Mouse (Mus musculus): ENCODE data around the gene Gm5134. TPM values are rescaled to one million over a fixed set of nuclear protein-coding genes. Genes with fewer than 3 reads are reported as not detected.
"Not testable (repeated sequence)": the region's sequence is repeated elsewhere in the genome, so short reads cannot be mapped to it uniquely, and the experiment has no call there.

Gene Gm5134
- total RNA-seq, 2 experiments from 2014 or later, result not detected

DNA sequence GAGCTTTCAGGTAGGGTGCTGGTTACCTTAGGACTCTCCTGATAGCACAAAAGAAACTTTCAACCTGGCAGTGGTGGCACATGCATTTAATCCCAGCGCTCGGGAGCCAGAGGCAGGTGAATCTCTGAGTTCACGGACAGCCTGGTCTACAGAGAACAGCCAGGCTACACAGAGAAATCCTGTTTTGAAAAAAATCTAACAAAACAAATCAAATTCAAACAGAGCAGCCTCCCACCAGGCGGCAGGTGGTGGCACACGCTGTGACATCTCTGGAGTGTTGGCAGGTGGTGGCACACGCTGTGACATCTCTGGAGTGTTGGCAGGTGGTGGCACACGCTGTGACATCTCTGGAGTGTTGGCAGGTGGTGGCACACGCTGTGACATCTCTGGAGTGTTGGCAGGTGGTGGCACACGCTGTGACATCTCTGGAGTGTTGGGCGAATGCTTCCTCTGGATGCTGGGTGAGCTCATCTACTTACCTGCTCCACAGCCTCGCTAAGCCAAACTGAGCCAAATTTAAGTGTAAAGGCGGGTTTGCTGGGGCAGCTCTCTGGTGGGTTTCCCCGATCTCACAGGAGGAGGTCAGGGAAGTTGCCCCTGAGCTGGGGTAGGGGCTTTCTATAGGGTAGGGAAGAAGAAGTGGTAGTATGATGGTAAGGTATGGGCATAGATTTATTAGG, 40.4 kb downstream of the Gm5134 start:
- not testable (repeated sequence) for DNase-seq (ENCODE audit: low spot score)

DNA sequence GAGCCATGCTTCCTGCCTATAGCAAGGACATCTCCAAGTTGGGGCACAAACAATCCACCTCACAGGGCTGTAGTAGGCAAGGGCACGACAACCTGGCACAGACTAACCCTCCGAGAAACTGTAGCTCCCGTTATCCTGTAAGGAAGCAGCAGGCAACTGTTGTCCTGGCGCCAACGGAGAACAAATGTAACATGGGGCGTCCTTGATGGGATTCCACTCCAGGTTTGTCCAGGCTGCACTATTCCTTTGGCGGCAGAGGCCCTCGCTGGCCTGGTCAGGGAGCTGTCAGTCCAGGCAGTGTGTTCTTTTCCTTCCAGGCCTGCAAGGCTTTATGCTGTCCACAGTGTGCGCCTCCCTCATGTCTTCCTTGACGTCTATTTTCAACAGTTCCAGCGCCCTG, 41.1 kb downstream of the Gm5134 start:
- DNase-seq (ENCODE audit: low spot score), result no peak

- no peak for DNase-seq (ENCODE audit: low spot score)
Measured at GRCm38 (mm10) chr10:75996315-75996714, 42.0 kb downstream of the Gm5134 start.

DNA sequence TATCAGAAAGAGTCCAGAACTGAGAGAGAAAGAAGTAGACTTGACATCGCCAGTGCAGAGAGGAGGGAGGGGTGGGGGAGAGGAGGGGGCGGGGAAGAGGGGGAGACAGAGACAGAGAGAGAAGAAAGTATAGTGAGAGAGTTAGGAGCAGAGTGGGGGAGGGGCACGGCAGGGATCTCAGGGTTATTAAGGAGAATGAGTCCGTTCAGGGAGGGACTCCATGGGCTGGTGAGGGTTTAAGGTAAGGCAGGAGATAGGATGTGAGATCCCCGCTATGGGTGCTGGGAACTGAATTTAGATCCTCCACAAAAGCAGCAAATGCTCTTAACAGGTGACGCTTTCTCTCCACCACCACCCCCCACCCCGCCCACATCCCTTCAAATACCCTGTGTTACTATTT, 46.8 kb downstream of the Gm5134 start:
- no peak for DNase-seq (ENCODE audit: low spot score)

- peak; percentile 77 for DNase-seq (ENCODE audit: low spot score)
Measured at GRCm38 (mm10) chr10:76002101-76002521, 47.8 kb downstream of the Gm5134 start.

GRCm38 (mm10) chr10:76002615-76003014, 48.3 kb downstream of the Gm5134 start:
- no peak for DNase-seq (ENCODE audit: low spot score)

- DNase-seq (ENCODE audit: low spot score), result no peak
Measured at GRCm38 (mm10) chr10:76003221-76003620, 48.9 kb downstream of the Gm5134 start.

- no peak for DNase-seq (ENCODE audit: low spot score)
Measured at GRCm38 (mm10) chr10:76006385-76006784, 52.1 kb downstream of the Gm5134 start.

DNA sequence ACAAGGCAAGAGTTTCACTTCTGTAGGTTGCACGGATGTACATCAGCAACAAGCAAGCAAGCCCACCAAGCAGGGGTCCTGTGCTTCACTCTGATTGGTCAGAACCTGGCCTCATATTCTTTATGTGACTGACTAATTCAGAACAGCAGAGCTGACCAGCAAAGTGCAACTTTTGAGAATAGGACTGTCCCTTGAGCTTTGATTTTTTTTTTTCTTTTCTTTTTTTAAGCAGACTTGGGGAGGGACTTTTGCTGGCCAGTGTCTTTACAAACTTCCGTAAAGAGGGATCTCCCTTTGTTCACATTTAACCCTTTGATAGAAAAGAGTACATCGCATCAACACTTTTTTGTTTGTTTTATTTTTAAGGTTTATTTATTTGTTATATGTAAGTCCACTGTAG, 55.5 kb downstream of the Gm5134 start:
- no peak for DNase-seq (ENCODE audit: low spot score)

- no peak for DNase-seq (ENCODE audit: low spot score)
Measured at GRCm38 (mm10) chr10:76012922-76013321, 58.6 kb downstream of the Gm5134 start.

- DNase-seq (ENCODE audit: low spot score), result no peak
Measured at GRCm38 (mm10) chr10:76016886-76017285, 62.6 kb downstream of the Gm5134 start.

DNA sequence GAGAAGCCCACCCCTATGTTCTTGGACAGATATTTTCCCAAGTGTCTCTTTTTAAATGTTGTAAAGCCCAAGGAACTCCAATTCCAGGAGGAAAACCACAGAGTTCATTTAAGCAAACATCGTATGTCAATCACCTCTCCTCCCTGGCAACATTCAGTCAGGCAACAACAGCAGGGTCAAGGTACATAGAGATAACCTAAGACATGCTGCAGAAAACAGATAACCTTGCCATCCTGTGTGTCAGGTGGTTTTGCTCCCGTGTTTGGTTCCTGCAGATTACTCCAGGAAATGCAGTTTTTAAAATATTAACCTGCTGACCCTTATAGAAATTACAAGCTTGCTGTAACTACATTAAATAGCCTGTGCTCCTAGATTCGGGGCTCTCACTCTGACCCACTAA, 67.4 kb downstream of the Gm5134 start:
- DNase-seq (ENCODE audit: low spot score), result no peak

DNA sequence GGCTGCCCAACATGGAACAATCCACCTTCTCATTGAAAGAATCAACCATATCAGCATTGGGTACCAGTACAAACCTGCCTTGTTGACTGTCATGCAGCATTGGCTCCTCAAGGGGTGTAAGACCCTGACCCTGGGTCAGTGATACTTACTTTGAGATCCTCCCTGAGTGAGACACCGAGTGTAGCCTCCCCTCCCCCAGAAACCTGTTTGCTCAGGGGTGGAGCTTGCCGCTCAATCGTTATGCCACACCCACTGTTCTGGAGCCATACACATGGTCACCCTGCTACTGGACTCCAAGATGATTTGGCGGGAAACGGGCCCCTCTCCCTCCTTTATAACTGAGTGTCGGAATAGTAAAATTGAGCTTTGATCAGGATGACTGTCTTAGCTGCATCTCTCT, 69.6 kb downstream of the Gm5134 start:
- DNase-seq (ENCODE audit: low spot score), result no peak

DNA sequence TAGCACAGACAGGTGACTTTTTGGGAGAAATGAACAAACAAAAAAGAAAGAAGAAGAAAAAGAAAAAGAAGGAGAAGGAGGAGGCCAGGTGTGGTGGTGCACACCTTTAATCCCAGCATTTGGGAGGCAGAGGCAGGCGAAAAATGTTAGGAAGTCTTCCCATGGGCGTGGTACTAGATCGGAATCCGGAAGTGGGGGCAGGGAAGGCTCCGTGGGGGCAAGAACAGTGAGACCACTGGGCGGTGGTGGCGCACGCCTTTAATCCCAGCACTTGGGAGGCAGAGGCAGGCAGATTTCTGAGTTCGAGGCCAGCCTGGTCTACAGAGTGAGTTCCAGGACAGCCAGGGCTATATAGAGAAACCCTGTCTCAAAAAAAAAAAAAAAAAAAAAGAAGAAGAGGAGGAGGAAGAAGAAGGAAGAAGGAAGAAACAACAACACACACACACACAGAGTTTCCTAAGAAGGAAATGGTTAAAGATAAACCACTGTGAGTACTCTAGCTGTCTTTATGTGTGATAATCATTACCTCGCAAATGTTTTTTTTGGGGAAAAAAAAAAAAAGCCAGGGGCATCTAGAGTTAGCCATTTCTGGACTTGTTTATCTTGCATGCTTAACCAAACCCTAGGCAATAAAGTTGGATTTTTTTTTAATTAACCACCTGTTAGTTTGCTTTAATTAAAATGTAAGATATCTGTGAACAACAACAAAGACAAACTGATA, 71.3 kb downstream of the Gm5134 start:
- DNase-seq (ENCODE audit: low spot score), result no peak

- DNase-seq (ENCODE audit: low spot score), result no peak
Measured at GRCm38 (mm10) chr10:76027127-76028015, 73.1 kb downstream of the Gm5134 start.

DNA sequence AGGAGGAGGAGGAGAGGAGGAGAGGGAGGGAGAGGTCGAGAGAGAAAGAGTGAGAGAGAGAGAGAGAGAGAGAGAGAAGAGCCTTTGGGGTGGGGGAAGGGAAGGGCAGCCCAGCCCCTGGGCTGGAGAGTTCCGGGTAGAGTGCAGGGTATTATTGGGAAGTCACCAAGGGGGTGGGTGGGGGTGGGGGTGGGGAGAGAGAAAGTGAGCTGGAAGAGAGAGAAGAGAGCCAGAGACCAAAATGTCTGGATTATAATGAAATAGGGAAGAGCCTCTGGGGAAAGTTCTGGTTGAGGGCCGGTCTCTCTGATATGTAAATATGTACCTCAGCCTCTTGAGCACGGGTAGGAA, 73.7 kb downstream of the Gm5134 start:
- DNase-seq (ENCODE audit: low spot score), result no peak

DNA sequence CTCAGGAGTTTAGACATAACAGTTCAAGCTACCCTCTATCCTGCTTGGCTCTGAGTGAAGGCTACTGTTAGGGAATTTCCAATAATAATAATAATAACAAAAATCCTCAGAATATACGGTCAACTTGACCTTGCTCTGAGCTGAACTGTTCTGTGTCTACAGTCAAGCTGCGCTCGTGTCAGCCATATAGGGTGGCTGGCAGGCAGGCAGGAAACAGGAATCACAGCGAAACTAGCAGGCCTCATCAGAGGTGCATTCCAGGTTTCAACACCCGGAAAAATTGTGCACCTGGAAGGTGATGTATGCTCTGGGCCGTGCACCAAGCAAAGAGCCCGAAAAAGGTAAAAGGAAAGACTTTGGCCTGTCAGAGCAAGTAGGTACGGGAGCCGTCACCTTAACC, 74.1 kb downstream of the Gm5134 start:
- no peak for DNase-seq (ENCODE audit: low spot score)

GRCm38 (mm10) chr10:76029276-76029675, 75.0 kb downstream of the Gm5134 start:
- no peak for DNase-seq (ENCODE audit: low spot score)

- no peak for DNase-seq (ENCODE audit: low spot score)
Measured at GRCm38 (mm10) chr10:76030496-76030895, 76.2 kb downstream of the Gm5134 start.

GRCm38 (mm10) chr10:76031511-76032401, 77.4 kb downstream of the Gm5134 start:
- DNase-seq (ENCODE audit: low spot score), result no peak
